Mouse (Mus musculus): ENCODE data around the gene Icos. TPM values are rescaled to one million over a fixed set of nuclear protein-coding genes. Genes with fewer than 3 reads are reported as not detected.

The Icos gene
- polyA plus RNA-seq, 1 experiment from 2014 or later, result 0.38 TPM

- DNase-seq (ENCODE audit: low spot score) (no peak), ATAC-seq (ENCODE audit: insufficient read depth, low FRiP score, low TSS enrichment) (no peak)
- Histone ChIP-seq H3K27ac (ENCODE audit: low read depth, low read length) (no peak overlapping the region), H3K4me1 (ENCODE audit: control insufficient read depth, insufficient read depth, low read length) (no peaks in the 10 kb centered on the region), H3K27me3 (ENCODE audit: control insufficient read depth, insufficient read depth, low read length) (no peaks in the 10 kb centered on the region), H3K4me3 (ENCODE audit: low read depth, low read length) (no peak overlapping the region), H3K36me3 (ENCODE audit: control insufficient read depth, insufficient read depth, low read length) (no peaks in the 10 kb centered on the region), H3K9me3 (ENCODE audit: control insufficient read depth, low read length) (no peaks in the 10 kb centered on the region), H3K9ac (ENCODE audit: low read length) (no peak overlapping the region), H3K4me2 (ENCODE audit: low read depth) (no peak overlapping the region)
- WGBS, result 91% methylated on average over 5 of the region's 5 CpGs
Observed at GRCm38 (mm10) chr1:60975646-60976294, 2.0 kb upstream of the Icos start.

DNA sequence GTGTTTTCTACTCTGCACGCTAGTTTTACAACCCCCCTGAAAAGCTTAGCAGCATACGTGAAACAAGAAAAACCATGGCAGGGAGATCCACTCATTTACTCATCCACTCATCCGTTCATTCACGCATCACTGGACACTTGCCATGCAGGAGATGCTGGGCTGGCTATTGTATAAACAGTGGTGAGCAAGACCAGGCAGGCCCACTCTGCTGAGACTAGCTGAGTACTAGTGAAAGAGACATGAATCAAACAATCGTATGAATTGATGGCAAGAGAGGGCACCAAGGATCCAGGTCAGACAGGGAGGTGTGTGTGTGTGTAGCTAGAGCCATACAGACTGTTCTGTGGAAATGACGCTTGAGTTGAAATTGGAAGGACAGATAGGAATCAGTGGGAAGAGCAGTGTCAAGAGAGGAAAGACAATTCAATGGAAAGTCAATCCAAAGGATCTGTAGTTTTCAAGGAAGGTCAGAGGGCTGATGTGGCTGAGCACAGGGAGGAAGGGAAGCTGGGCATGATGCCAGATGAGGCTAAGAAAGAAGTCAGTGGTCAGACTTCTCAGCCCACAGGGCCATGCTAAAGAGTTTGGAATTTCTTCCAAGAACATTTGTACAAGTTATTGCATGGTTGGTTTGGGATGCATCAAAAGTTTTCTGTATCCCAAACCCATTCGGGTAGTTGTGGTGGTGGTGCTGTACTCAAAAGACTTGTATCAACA, 1.6 kb downstream of the Icos start:
- Histone ChIP-seq H3K4me3 (ENCODE audit: low read depth, low read length) (no peak overlapping the region), H3K4me1 (ENCODE audit: control insufficient read depth, insufficient read depth, low read length) (no peaks in the 10 kb centered on the region), H3K9me3 (ENCODE audit: control insufficient read depth, low read length) (no peaks in the 10 kb centered on the region), H3K4me2 (ENCODE audit: low read depth) (no peak overlapping the region), H3K9ac (ENCODE audit: low read length) (no peak overlapping the region), H3K27ac (ENCODE audit: low read depth, low read length) (no peak overlapping the region), H3K27me3 (ENCODE audit: control insufficient read depth, insufficient read depth, low read length) (no peaks in the 10 kb centered on the region), H3K36me3 (ENCODE audit: control insufficient read depth, insufficient read depth, low read length) (no peaks in the 10 kb centered on the region)
- ATAC-seq (ENCODE audit: insufficient read depth, low FRiP score, low TSS enrichment) (no peak), DNase-seq (ENCODE audit: low spot score) (no peak)
- WGBS, result 65% methylated on average over 7 of the region's 7 CpGs

DNA sequence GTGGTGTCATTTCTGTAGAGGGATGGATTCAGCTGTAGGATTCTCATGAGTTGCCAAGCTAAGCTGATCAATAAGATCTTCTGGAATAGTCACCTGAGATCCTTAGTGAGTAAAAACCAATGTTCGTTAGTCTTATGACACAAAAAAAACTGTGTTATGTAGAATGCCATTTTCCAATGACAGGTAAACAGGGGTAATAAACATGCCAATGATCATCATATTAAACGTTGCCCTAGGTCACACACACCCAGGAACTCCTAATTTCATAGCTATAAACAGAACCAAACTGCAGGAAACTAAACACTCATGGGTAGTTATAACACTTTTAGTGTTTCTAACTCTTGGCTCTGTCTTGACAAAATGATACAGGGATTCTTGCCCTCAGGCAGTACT, 2.1 kb downstream of the Icos start:
- 82% methylated on average over 2 of the region's 2 CpGs for WGBS
- no peak overlapping the region for H3K9ac ChIP-seq (ENCODE audit: low read length)
- no peak overlapping the region for H3K27ac ChIP-seq (ENCODE audit: low read depth, low read length)
- H3K27me3 ChIP-seq (ENCODE audit: control insufficient read depth, insufficient read depth, low read length), result no peaks in the 10 kb centered on the region
- H3K36me3 ChIP-seq (ENCODE audit: control insufficient read depth, insufficient read depth, low read length), result no peaks in the 10 kb centered on the region
- ATAC-seq (ENCODE audit: insufficient read depth, low FRiP score, low TSS enrichment) (no peak), DNase-seq (ENCODE audit: low spot score) (no peak)
- no peak overlapping the region for H3K4me2 ChIP-seq (ENCODE audit: low read depth)
- H3K4me3 ChIP-seq (ENCODE audit: low read depth, low read length), result no peak overlapping the region
- no peaks in the 10 kb centered on the region for H3K4me1 ChIP-seq (ENCODE audit: control insufficient read depth, insufficient read depth, low read length)
- no peaks in the 10 kb centered on the region for H3K9me3 ChIP-seq (ENCODE audit: control insufficient read depth, low read length)

GRCm38 (mm10) chr1:60985075-60985474, 7.3 kb downstream of the Icos start:
- Histone ChIP-seq H3K9me3 (ENCODE audit: control insufficient read depth, low read length) (no peaks in the 10 kb centered on the region), H3K9ac (ENCODE audit: low read length) (no peak overlapping the region), H3K4me1 (ENCODE audit: control insufficient read depth, insufficient read depth, low read length) (no peaks in the 10 kb centered on the region), H3K4me3 (ENCODE audit: low read depth, low read length) (no peak overlapping the region), H3K27me3 (ENCODE audit: control insufficient read depth, insufficient read depth, low read length) (no peaks in the 10 kb centered on the region), H3K4me2 (ENCODE audit: low read depth) (no peak overlapping the region), H3K27ac (ENCODE audit: low read depth, low read length) (no peak overlapping the region), H3K36me3 (ENCODE audit: control insufficient read depth, insufficient read depth, low read length) (no peaks in the 10 kb centered on the region)
- ATAC-seq (ENCODE audit: insufficient read depth, low FRiP score, low TSS enrichment), result no peak
- WGBS, result 73% methylated on average over 2 of the region's 2 CpGs
- no peak for DNase-seq (ENCODE audit: low spot score)

DNA sequence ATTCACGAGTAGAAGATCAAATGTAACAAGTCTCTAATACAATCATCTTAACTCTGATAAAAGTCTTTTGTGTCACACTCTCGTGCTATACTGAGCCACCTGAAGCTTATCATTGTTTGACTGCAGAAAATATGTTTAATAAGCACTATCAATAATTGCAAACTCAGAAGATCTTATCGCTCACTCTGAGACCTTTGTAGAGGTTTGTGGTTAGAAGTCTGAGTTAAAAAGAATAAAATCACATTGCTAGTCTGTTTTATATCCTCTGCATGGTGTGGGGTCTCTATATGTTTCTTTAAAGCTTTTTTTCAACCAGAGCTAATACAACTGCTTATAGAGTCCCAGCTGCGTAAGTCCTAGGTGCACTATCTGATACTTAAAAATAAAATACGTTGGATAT, 8.4 kb downstream of the Icos start:
- WGBS, result 85% methylated on average over 5 of the region's 5 CpGs

DNA sequence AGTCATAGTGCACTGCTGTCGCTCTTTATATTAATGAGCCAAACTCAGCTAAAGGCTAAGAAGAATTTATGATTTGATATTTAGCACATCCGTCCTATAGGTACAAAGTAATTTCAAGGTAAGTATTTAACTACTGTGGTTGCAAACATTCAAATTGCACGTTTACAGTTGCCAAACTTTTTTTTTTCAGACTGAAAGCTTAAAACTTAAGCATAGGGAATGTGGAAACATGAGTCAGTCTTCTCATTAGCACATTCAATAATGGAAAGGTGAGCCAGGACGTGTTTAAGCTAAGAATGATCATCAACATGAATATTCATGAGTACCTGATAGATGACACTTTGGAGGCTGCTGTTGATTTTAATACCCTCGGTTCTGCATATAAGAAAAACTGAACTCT, 11.4 kb downstream of the Icos start:
- H3K36me3 ChIP-seq (ENCODE audit: control insufficient read depth, insufficient read depth, low read length), result no peaks in the 10 kb centered on the region
- H3K4me3 ChIP-seq (ENCODE audit: low read depth, low read length), result no peak overlapping the region
- ATAC-seq (ENCODE audit: insufficient read depth, low FRiP score, low TSS enrichment), result no peak
- no peaks in the 10 kb centered on the region for H3K4me1 ChIP-seq (ENCODE audit: control insufficient read depth, insufficient read depth, low read length)
- DNase-seq (ENCODE audit: low spot score), result no peak
- H3K27ac ChIP-seq (ENCODE audit: low read depth, low read length), result no peak overlapping the region
- no peaks in the 10 kb centered on the region for H3K27me3 ChIP-seq (ENCODE audit: control insufficient read depth, insufficient read depth, low read length)
- H3K9ac ChIP-seq (ENCODE audit: low read length), result no peak overlapping the region
- no peaks in the 10 kb centered on the region for H3K9me3 ChIP-seq (ENCODE audit: control insufficient read depth, low read length)
- 85% methylated on average over 5 of the region's 5 CpGs for WGBS
- H3K4me2 ChIP-seq (ENCODE audit: low read depth), result no peak overlapping the region

More for the DNA sequence above, 8.4 kb downstream of the Icos start:
- Histone ChIP-seq H3K27me3 (ENCODE audit: control insufficient read depth, insufficient read depth, low read length) (no peaks in the 10 kb centered on the region), H3K9ac (ENCODE audit: low read length) (no peak overlapping the region), H3K27ac (ENCODE audit: low read depth, low read length) (no peak overlapping the region), H3K4me2 (ENCODE audit: low read depth) (no peak overlapping the region), H3K36me3 (ENCODE audit: control insufficient read depth, insufficient read depth, low read length) (no peaks in the 10 kb centered on the region), H3K4me1 (ENCODE audit: control insufficient read depth, insufficient read depth, low read length) (no peaks in the 10 kb centered on the region), H3K4me3 (ENCODE audit: low read depth, low read length) (no peak overlapping the region), H3K9me3 (ENCODE audit: control insufficient read depth, low read length) (no peaks in the 10 kb centered on the region)
- no peak for ATAC-seq (ENCODE audit: insufficient read depth, low FRiP score, low TSS enrichment)
- no peak for DNase-seq (ENCODE audit: low spot score)

DNA sequence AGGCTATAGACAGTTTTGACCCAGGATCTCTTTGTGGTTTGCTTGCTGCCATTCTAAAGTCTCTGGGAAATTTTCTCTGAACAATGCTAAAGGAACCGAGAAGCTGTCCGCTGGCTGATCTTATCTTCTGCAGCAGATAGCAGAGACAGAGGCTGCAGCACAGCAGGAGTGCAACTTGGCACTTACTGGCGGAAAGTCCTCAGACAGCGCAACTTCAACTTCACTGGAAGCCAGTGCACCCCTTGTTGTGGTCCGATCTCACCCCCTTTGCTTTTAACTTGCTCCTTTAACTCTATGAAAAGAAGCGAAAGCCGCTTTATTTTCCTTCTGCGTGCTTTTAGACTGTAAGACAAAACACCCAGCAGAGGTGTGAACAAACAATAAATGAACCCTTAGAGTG, 12.6 kb downstream of the Icos start:
- Histone ChIP-seq H3K27me3 (ENCODE audit: control insufficient read depth, insufficient read depth, low read length) (no peaks in the 10 kb centered on the region), H3K9ac (ENCODE audit: low read length) (no peak overlapping the region), H3K36me3 (ENCODE audit: control insufficient read depth, insufficient read depth, low read length) (no peaks in the 10 kb centered on the region), H3K9me3 (ENCODE audit: control insufficient read depth, low read length) (no peaks in the 10 kb centered on the region), H3K4me2 (ENCODE audit: low read depth) (no peak overlapping the region), H3K27ac (ENCODE audit: low read depth, low read length) (no peak overlapping the region), H3K4me1 (ENCODE audit: control insufficient read depth, insufficient read depth, low read length) (no peaks in the 10 kb centered on the region), H3K4me3 (ENCODE audit: low read depth, low read length) (no peak overlapping the region)
- WGBS, result 66% methylated on average over 8 of the region's 8 CpGs
- no peak for ATAC-seq (ENCODE audit: insufficient read depth, low FRiP score, low TSS enrichment)
- DNase-seq (ENCODE audit: low spot score), result no peak

DNA sequence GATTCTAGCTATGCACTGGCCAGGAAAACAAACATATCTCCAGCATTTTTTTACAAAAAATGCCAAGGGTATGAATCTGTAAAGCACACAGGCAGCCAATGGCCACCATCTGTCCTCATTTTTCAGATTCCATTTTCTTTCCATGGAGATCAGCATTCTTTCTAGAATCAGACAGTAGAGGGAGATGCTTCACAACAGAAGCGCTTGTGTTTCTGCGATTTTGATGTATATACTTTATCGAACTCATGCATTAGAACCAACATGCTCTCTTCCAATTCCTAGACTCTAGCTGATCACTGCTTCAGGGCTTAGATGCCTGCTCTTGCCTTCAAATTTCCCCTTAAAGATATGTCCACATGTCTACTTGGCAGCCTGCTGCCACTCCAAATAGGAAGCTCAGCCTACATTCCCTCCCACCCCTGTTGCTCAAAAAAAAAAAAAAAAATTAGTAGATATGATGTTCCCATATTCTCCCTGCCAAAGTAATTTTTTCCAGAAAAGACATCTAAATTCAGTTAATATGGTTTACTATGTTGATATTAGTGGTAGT, 20.4 kb downstream of the Icos start:
- Histone ChIP-seq H3K4me1 (ENCODE audit: control insufficient read depth, insufficient read depth, low read length) (no peaks in the 10 kb centered on the region), H3K36me3 (ENCODE audit: control insufficient read depth, insufficient read depth, low read length) (no peaks in the 10 kb centered on the region), H3K9ac (ENCODE audit: low read length) (no peak overlapping the region), H3K27me3 (ENCODE audit: control insufficient read depth, insufficient read depth, low read length) (no peaks in the 10 kb centered on the region), H3K4me3 (ENCODE audit: low read depth, low read length) (no peak overlapping the region), H3K9me3 (ENCODE audit: control insufficient read depth, low read length) (no peaks in the 10 kb centered on the region), H3K4me2 (ENCODE audit: low read depth) (no peak overlapping the region), H3K27ac (ENCODE audit: low read depth, low read length) (no peak overlapping the region)
- ATAC-seq (ENCODE audit: insufficient read depth, low FRiP score, low TSS enrichment), result no peak
- no peak for DNase-seq (ENCODE audit: low spot score)
- WGBS, result 86% methylated on average over 3 of the region's 3 CpGs

DNA sequence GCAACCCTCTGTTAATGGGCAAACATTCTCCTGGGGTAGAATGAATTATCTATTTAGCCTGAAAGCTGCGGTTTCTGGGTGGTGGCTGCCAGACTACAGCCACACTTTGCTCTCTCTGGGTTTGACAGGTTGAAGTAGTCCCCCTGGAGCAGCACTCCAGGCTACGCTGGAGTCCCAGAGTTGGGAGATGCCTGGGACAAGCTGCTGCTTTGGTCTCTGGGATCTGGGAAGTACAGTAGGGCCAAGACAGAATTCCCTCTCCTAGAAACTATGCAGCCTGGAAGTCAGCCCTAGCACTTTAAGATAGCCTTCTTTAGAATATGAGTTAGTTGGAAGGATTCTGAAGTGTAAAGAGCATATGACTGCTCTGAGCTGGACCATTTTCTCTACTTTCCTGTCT, 21.0 kb downstream of the Icos start:
- no peak for ATAC-seq (ENCODE audit: insufficient read depth, low FRiP score, low TSS enrichment)
- 68% methylated on average over 2 of the region's 2 CpGs for WGBS

More for the DNA sequence above, 21.0 kb downstream of the Icos start:
- Histone ChIP-seq H3K27ac (ENCODE audit: low read depth, low read length) (no peak overlapping the region), H3K4me3 (ENCODE audit: low read depth, low read length) (no peak overlapping the region), H3K36me3 (ENCODE audit: control insufficient read depth, insufficient read depth, low read length) (no peaks in the 10 kb centered on the region), H3K9me3 (ENCODE audit: control insufficient read depth, low read length) (no peaks in the 10 kb centered on the region), H3K9ac (ENCODE audit: low read length) (no peak overlapping the region), H3K4me1 (ENCODE audit: control insufficient read depth, insufficient read depth, low read length) (no peaks in the 10 kb centered on the region), H3K4me2 (ENCODE audit: low read depth) (no peak overlapping the region), H3K27me3 (ENCODE audit: control insufficient read depth, insufficient read depth, low read length) (no peaks in the 10 kb centered on the region)
- DNase-seq (ENCODE audit: low spot score), result no peak

All from neural tube, embryonic 11.5 days (tissue).